Mouse (Mus musculus): ENCODE data around the gene Tmigd1.
A peak's percentile ranks its signal among the peaks of the same experiment; 100 is the strongest.

GRCm38 (mm10) chr11:76894240-76894639, 7.7 kb upstream of the Tmigd1 start:
- no peak for TF ChIP-seq POLR2A (IDR thresholded peaks at IDR 0.05; ENCODE audit: low read depth, low read length)
- TF ChIP-seq MAX (IDR thresholded peaks at IDR 0.05; ENCODE audit: low read length), result no peak
- peak; percentile 100 for TF ChIP-seq RAD21 (IDR thresholded peaks at IDR 0.05; ENCODE audit: low read depth, low read length)
- TF ChIP-seq EP300 (IDR thresholded peaks at IDR 0.05; ENCODE audit: low read length), result no peak
- peak; percentile 76 to 99 for TF ChIP-seq CTCF (conservative IDR thresholded peaks at IDR 0.05 in 1 of 2, IDR thresholded peaks at IDR 0.05 in 1 of 2; ENCODE audit: low read depth in 2 of 2, low read length in 2 of 2)
- peak; percentile 90 for TF ChIP-seq ZC3H11A (IDR thresholded peaks at IDR 0.05; ENCODE audit: low read depth, low read length)
- TF ChIP-seq TCF12 (IDR thresholded peaks at IDR 0.05; ENCODE audit: low read depth, low read length), result no peak
- no peak for TF ChIP-seq MAFK (IDR thresholded peaks at IDR 0.05; ENCODE audit: insufficient replicate concordance, low read length)
- TF ChIP-seq HCFC1 (IDR thresholded peaks at IDR 0.05; ENCODE audit: low read depth, low read length), result no peak
- TF ChIP-seq NELFE (IDR thresholded peaks at IDR 0.05; ENCODE audit: low read depth, low read length), result no peak
- no peak for TF ChIP-seq CHD1 (IDR thresholded peaks at IDR 0.05; ENCODE audit: low read depth, low read length)
- no peak for TF ChIP-seq ZKSCAN1 (IDR thresholded peaks at IDR 0.05; ENCODE audit: borderline replicate concordance, low read depth, low read length)
- TF ChIP-seq GABPA (IDR thresholded peaks at IDR 0.05; ENCODE audit: insufficient replicate concordance, low read depth, low read length), result no peak

Data from CH12.LX (cell line).